Mouse (Mus musculus) gonadal fat pad, adult 2 months (tissue): ENCODE data around the gene Rnf227. TPM values are rescaled to one million over a fixed set of nuclear protein-coding genes. Genes with fewer than 3 reads are reported as not detected.

ENCODE experiments used
- DNase-seq: peaks from one replicate; pipeline ENCODE4 v3.0.0-alpha.2; 2012; ENCODE audit warnings: low read depth
- polyA plus RNA-seq: library from polyadenylated mRNA; depleted of rRNA; stranded (reverse); fragments of >200 nt; gene quantifications from 2 replicates; pipeline ENCODE4 v1.2.3, GENCODE M21; 2012

Rnf227 gene
- polyA plus RNA-seq, 1 experiment, result 0.66 TPM

GRCm38 (mm10) chr11:69331152-69331551 is 9.1 kb upstream of the Rnf227 start:
- DNase-seq, result no peak

DNA sequence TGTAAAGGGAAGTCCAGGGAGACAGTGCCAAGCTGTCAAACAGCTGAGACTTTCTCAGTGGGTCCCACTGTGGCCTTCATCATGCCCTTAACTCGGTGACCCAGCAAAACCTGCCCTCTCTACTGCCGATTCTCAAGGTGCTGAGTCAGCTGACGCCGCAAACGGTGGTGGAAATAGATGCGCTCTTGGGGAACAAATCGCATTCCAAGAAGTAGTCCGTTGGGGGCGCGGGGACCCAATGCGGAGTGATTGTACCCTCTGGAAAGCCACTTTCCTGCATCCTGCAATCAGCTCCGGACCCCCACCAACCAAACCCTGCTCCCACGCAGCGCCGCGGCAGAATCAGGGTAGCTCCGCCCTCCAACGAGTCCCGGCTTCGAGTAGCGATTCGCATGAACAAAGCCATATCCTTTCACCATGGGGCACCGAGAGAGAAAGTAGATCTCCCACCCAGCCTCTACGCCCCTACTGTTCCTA is 8.3 kb upstream of the Rnf227 start:
- DNase-seq, result no peak

GRCm38 (mm10) chr11:69332713-69333253 is 7.5 kb upstream of the Rnf227 start:
- DNase-seq, result no peak

DNA sequence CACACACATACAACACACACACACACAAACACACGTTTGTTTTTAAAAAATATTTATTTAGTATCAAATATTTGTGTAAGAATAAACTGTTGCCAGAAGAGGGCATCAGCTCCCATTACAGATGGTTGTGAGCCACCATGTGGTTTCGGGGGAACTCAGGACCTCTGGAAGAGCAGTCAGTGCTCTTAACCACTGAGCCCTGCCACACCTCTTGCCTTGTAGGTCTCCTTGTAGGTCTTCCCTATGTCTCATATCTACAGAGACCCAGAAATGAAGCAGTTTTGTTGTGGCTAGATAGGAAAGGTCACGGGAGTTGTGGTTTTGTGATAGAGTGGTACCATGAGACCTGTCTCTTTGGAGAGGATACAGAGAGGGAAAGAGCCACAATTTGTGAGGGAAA is 6.3 kb upstream of the Rnf227 start:
- no peak for DNase-seq

DNA sequence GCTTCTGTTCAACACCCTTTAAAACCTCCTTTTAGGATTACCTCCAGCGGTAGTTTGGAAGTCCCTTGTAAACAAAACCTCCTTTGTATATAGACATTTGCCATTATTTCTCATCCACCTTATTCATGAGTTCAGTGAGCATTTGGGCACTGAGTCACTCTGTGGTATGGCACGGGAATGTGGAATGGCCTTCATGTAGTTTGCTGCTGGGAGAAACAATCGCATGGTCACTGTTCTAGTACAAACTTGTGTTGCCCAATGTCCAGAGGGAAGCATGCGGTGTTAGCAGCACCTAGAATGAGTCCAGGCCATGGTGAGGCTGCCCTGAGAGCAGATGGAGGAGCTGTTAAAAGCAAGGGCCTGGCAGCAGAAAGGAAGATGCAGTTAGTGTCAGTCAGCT is 5.5 kb upstream of the Rnf227 start:
- no peak for DNase-seq

- DNase-seq, result no peak
Observed at GRCm38 (mm10) chr11:69346441-69346840, 6.2 kb downstream of the Rnf227 start.

DNA sequence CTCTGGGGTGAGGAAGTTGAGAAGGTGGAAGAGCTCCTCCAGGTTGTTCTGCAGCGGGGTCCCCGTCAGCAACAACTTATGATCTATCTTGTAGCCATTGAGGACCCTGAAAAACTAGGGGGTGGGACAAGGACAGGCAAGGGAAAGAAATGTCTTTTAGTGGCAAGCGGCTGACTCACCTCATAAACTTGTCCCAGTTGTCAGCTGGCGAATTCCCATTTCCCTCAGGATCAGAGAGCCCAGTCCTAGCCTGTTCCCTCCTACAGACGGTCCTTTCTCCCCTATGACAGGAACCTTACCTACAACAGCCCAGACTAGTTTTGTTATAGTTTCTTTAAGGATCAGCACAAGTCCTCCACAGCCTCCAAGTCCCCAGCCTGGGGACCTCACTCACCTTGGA is 16.3 kb downstream of the Rnf227 start:
- DNase-seq, result no peak

GRCm38 (mm10) chr11:69357690-69358089 is 17.4 kb downstream of the Rnf227 start:
- no peak for DNase-seq

- DNase-seq, result no peak
Observed at GRCm38 (mm10) chr11:69362021-69362420, 21.8 kb downstream of the Rnf227 start.

GRCm38 (mm10) chr11:69362479-69362878 is 22.2 kb downstream of the Rnf227 start:
- DNase-seq, result no peak

- no peak for DNase-seq
Observed at GRCm38 (mm10) chr11:69364376-69364775, 24.1 kb downstream of the Rnf227 start.

- peak; percentile 87 for DNase-seq
Observed at GRCm38 (mm10) chr11:69364910-69365309, 24.6 kb downstream of the Rnf227 start.

GRCm38 (mm10) chr11:69365722-69366121 is 25.5 kb downstream of the Rnf227 start:
- DNase-seq, result peak; percentile 71

DNA sequence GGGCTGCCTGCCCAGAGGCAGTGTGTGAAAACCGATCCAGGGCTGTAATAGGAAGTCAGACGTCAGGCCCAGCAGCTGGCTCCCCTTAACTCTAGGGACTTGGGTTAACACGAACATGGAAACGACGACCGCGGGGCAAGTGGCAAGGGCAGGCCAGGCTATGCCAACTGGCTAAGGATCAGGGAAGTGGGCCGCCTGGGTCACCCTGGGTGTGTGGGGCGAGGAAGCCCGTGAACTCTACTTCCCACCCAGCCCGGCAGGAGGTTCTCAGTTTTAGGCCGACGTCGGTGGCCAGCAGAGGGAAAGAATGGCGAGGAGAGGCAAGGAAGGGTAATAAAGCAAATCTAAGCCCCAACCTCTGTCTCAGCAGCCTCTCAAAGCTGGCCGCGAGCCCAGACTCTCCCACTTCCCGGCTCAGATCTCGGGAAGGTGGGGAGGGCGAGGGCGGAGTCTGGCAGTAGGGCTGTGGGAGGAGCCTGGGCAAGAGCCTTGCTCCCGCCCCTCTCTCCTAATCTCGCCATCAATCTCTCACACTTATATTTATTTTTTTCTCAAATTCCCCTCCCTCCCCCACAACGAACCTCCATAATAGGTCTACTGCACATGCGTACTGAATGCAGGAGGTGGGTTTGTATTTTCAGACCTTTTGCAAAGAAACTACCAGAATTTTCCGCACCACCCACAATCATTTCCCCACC is 26.0 kb downstream of the Rnf227 start:
- peak; percentile 75 for DNase-seq

DNA sequence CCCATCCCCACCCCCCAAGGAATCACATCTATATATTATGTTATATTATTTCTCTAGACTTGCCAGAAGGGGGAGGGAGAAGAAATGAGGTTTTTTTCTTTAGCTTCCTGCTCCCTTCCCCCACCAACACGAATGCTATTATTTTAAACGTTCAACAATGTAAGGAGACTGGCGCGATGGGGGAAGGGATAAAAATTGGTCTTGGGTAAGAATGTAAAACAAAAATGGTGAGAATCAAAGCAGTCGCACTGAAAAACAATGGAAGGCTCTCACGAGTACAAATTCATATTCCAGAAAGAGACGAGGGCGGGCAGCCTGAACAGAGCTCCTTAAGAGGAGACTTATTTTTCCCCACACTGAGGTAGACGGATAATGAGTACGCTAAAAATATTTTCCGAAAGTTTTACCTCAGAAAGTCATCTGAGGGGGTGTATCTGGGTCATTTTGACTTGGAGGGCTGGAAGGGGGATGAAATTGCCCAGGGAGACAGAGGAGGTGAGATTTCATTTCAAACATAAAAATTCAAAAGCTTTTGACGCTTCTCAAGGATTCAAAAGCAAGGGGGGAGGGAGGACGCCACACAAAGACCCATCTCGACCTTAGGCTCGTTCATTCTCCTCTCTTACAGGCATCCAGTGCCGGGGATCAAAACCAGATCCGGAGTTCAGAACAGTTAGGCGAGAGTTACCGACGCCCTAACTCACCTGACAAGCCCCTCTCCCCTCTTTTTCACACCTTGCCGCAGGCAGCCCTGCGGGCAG is 26.8 kb downstream of the Rnf227 start:
- DNase-seq, result no peak

DNA sequence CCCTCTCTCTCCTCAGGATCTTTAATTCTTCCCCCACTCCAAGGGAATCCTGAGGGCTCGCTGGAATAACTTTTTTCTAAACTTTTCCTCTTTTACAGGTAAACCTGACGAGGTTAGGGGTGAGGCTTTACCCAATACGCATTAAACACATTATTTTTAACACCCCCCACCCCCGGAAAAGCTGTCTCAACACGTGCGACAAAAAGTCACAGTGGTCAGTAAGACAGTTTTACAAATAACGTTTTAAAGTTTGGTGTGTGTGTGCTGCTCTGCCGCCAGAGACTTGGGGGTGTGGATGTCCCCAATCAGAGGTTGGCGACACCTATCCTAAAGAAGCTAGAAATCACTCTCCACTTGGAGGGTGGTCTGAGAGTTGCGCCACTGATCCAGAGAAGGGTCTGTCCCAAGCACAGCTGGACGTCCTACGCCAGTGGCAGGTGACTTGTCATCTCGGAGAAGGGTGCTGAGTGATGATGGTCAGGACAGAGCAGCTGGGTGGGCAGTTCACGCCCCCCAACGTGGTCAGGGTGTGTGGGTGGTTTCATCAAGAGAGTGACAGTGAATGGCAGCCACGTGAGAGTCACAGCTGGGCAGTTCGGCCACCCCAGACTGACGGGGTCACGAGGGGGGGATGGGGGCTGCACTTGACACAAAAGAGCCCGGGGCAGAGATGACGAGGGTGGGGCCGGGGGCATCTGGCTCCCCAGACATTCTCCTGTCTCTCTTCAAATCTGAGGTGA is 27.5 kb downstream of the Rnf227 start:
- no peak for DNase-seq

GRCm38 (mm10) chr11:69368356-69369214 is 28.3 kb downstream of the Rnf227 start:
- DNase-seq, result no peak

- no peak for DNase-seq
Observed at GRCm38 (mm10) chr11:69369215-69369989, 29.1 kb downstream of the Rnf227 start, which contains the start of gene Chd3. Gene Chd3, minus strand, starts transcription at chr11:69369406.

DNA sequence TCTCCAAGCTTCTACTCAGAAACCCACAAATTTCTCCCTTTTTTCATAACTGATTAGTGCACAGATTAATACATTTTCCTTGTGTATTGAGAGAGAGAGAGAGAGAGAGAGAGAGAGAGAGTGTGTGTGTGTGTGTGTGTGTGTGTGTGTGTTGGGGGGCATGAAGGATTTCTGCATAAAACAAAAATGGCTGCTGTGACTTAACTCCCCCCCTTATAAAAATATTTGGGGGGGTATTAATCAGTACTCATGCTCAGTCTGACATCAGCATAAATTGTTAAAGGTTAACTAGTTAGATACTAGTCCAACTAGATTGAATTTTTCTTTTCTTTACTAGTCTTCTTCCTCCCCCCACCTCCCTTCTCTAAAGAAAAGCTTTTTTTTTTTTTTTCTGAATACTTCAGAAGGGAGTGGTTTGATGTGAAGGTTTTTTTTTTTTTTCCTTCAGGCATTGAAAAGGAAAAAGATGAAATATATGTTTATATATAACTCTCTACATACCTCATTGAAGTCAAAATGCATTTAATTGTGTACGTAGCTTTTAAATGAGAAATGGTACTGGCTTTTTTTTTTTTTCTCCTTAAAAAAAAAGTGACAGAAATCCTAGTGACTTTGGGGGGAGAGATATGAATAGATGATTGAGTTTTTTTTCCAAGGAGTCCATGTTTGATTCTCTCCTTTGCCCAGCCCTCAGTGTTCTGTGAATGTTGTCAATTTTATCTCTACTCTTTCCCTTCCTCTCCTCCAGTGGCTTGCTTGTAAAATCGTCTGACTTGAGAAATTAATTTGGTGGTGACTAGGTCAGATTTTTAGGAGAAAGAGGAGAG is 29.9 kb downstream of the Rnf227 start:
- no peak for DNase-seq
